In the genomic region with DNA sequence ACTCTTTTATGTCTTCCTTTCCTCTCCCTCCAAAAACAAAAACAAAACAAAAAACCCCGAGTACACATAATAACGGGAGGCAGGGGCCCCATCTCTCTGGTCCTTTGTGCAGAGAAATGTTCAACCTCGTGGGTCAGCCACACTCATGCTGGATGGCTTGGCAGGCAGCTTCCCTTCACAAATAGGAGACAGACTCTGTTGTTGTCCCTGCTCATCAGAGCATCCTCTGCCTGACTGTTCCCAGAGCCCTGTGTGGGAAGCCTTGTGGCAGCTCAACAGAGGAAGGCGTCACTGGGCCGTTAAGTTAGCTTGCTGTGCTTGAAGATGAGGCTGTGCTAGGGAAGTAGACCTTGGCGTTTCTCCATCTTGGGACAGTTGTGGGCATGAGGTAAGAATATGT, we compare ENCODE assay signal across 10 mouse cellular contexts. TPM values are rescaled to one million over a fixed set of nuclear protein-coding genes. Genes with fewer than 3 reads are reported as not detected.
A peak's percentile ranks its signal among the peaks of the same experiment; 100 is the strongest.
DNase-seq lines count a peak whose midpoint lies in the region; ATAC-seq lines count a peak whose summit lies in the region.
"Had no signal": no experiment of that assay in that cellular context is flagged by ENCODE, and none has a peak within 500 bp of the region (broad histone marks: within the 10 kb centered on the region; RNA-seq: fewer than 3 reads in every experiment).

No protein-coding gene starts in this region.

- no peaks in the 10 kb centered on the region for H3K27me3 ChIP-seq in forebrain, embryonic 13.5 days
- no peaks in the 10 kb centered on the region for H3K27me3 ChIP-seq in hindbrain, embryonic 14.5 days (ENCODE audit: control insufficient read depth, insufficient read depth, low read length)
- peaks cover 31% of the 10 kb centered on the region for H3K27me3 ChIP-seq in midbrain, embryonic 11.5 days (ENCODE audit: control insufficient read depth, insufficient read depth, low read length)

- H3K4me3 ChIP-seq in forebrain, embryonic 13.5 days: no peak overlapping the region
- no peak overlapping the region for H3K4me3 ChIP-seq in hindbrain, embryonic 14.5 days (replicated peaks; ENCODE audit: low read length)
- no peak overlapping the region for H3K4me3 ChIP-seq in midbrain, embryonic 11.5 days (ENCODE audit: low read depth, low read length)

- ATAC-seq in forebrain, embryonic 13.5 days: peak; percentile 57
- ATAC-seq in hindbrain, embryonic 14.5 days (ENCODE audit: low FRiP score): peak; percentile 49; the same call in 1 of the 2 replicates
- ATAC-seq in midbrain, embryonic 11.5 days (ENCODE audit: low FRiP score): peak; percentile 27; the same call in 1 of the 2 replicates

- intact Hi-C loops in left cerebral cortex, postnatal 4 days (cut with DNase I): no loop called here

- no peaks in the 10 kb centered on the region for H3K36me3 ChIP-seq in forebrain, embryonic 13.5 days (ENCODE audit: poor library complexity, severe bottlenecking)
- no peaks in the 10 kb centered on the region for H3K36me3 ChIP-seq in hindbrain, embryonic 14.5 days (replicated peaks; ENCODE audit: control insufficient read depth, insufficient read depth)
- H3K36me3 ChIP-seq in midbrain, embryonic 11.5 days (ENCODE audit: control insufficient read depth, insufficient read depth, low read length): no peaks in the 10 kb centered on the region

- peaks cover 20% of the 10 kb centered on the region for H3K4me1 ChIP-seq in forebrain, embryonic 13.5 days
- peaks cover 4% of the 10 kb centered on the region; the same call in 1 of the 2 replicates for H3K4me1 ChIP-seq in hindbrain, embryonic 14.5 days (replicated peaks; ENCODE audit: control insufficient read depth, insufficient read depth, low read length)
- H3K4me1 ChIP-seq in midbrain, embryonic 11.5 days (ENCODE audit: control insufficient read depth, insufficient read depth, low read length): no peaks in the 10 kb centered on the region

- WGBS in forebrain, embryonic 13.5 days: 36% methylated on average over 6 of the region's 6 CpGs
- WGBS in hindbrain, embryonic 14.5 days: 18% methylated on average over 6 of the region's 6 CpGs
- 55% methylated on average over 6 of the region's 6 CpGs for WGBS in midbrain, embryonic 11.5 days

- H3K27ac ChIP-seq in forebrain, embryonic 13.5 days: peak overlapping the region; percentile 31; the same call in 1 of the 2 replicates
- 0 out of 2 replicates have a peak overlapping the region, but pooled peaks have one; percentile 0 for H3K27ac ChIP-seq in hindbrain, embryonic 14.5 days
- no peak overlapping the region for H3K27ac ChIP-seq in midbrain, embryonic 11.5 days (ENCODE audit: low read depth, low read length)

- no peaks in the 10 kb centered on the region for H3K9me3 ChIP-seq in forebrain, embryonic 13.5 days (replicated peaks)
- no peaks in the 10 kb centered on the region for H3K9me3 ChIP-seq in hindbrain, embryonic 14.5 days (ENCODE audit: control insufficient read depth, low read length)
- H3K9me3 ChIP-seq in midbrain, embryonic 11.5 days (ENCODE audit: control insufficient read depth, low read length): peaks cover 4% of the 10 kb centered on the region; the same call in 1 of the 2 replicates

- DNase-seq in left cerebral cortex, postnatal 4 days: peak; percentile 48
- no peak for DNase-seq in left cerebral cortex, adult 9 months (ENCODE audit: low spot score in 2 of 2)
- no peak for DNase-seq in hindbrain, embryonic 14.5 days (ENCODE audit: low spot score)
- DNase-seq in midbrain, embryonic 11.5 days (ENCODE audit: low spot score, missing footprints): no peak
- DNase-seq in adrenal gland, postnatal 36 days: no peak
- no peak for DNase-seq in ovary, postnatal 36 days (ENCODE audit: low spot score)
- DNase-seq in adrenal gland, postnatal 25 days: no peak
- DNase-seq: gastrocnemius, postnatal 14 days had no signal

- no peak overlapping the region for H3K4me2 ChIP-seq in forebrain, embryonic 13.5 days
- H3K4me2 ChIP-seq in hindbrain, embryonic 14.5 days (replicated peaks): no peak overlapping the region
- no peak overlapping the region for H3K4me2 ChIP-seq in midbrain, embryonic 11.5 days

- H3K9ac ChIP-seq in forebrain, embryonic 13.5 days: no peak overlapping the region
- H3K9ac ChIP-seq in hindbrain, embryonic 14.5 days: no peak overlapping the region
- no peak overlapping the region for H3K9ac ChIP-seq in midbrain, embryonic 11.5 days (ENCODE audit: low read length)

RNA-seq across cellular contexts. Expression of a gene that starts 58.8 kb away (rescaled TPM):
- total RNA-seq in left cerebral cortex, postnatal 4 days (2021): 100 to 1,000 TPM in 1 of 2 experiments, 10 to 100 TPM in 1; 97.6 to 108 TPM
- polyA plus RNA-seq in forebrain, embryonic 13.5 days (2015; fragmentation: Nextera tagmentation; extraction: Ambion mirVana): 128 and 149 TPM in 2 replicates
- polyA plus RNA-seq in hindbrain, embryonic 14.5 days (2014; fragmentation: Nextera tagmentation; extraction: Ambion mirVana): 102 and 117 TPM in 2 replicates
- 26.3 and 26.8 TPM in 2 replicates for polyA plus RNA-seq in midbrain, embryonic 11.5 days (2014; fragmentation: Nextera tagmentation; extraction: Ambion mirVana)
- 1 to 10 TPM; 2.4 TPM for total RNA-seq in adrenal gland, postnatal 36 days (2021)
- total RNA-seq in adrenal gland, postnatal 25 days (2021): 1.5 and 1.6 TPM in 2 replicates
- total RNA-seq: neutrophil, adult 5-6 weeks had no signal

Comparison
In these comparisons a context has a peak if more than half of its experiments do, and no peak if none do; other contexts are left out.
1. RNA of a gene that starts 58.8 kb away (total RNA-seq): 97.6 to 108 TPM in left cerebral cortex, postnatal 4 days; 2.4 TPM in adrenal gland, postnatal 36 days and 1.5 to 1.6 TPM in adrenal gland, postnatal 25 days; every median in the first group is over 10 times any median in the second.
2. Peak in every context shown above with its lines, with median percentiles within 50 percentile points of each other: ATAC-seq.